Mouse (Mus musculus): ENCODE data around the gene Pcsk5. TPM values are rescaled to one million over a fixed set of nuclear protein-coding genes. Genes with fewer than 3 reads are reported as not detected.

Gene Pcsk5
- polyA plus RNA-seq, 1 experiment, result 5.0 TPM

DNA sequence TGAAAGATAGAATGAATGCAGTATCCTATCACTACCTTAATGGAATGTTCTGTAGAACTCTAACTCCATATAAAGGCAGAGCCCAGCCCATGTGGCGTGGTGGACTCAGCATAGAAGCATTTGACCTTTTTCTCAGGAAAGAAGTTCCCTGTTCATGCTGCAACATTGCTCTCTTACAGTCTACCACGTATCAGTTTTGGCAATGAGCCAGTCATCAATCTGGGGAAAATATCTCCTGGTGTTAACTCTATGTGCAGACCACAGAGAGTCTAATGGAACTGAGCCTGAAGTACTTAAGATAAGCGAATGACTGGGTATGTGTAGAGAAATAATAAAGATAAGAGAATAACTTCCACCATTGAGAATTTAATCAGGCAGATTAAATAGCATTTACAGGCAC lies 270.2 kb downstream of the Pcsk5 start:
- Histone ChIP-seq H3K27ac (ENCODE audit: insufficient read depth, low read length) (no peak overlapping the region), H3K4me3 (ENCODE audit: insufficient read depth, low read length) (no peak overlapping the region), H3K4me1 (ENCODE audit: control insufficient read depth, insufficient read depth, low read length) (no peaks in the 10 kb centered on the region)
- TF ChIP-seq POLR2A (IDR thresholded peaks at IDR 0.05; ENCODE audit: extremely low read depth, insufficient read depth, low read length), result no peak
- no peak for TF ChIP-seq CTCF (IDR thresholded peaks at IDR 0.05; ENCODE audit: extremely low read depth, insufficient read depth, low read length)

DNA sequence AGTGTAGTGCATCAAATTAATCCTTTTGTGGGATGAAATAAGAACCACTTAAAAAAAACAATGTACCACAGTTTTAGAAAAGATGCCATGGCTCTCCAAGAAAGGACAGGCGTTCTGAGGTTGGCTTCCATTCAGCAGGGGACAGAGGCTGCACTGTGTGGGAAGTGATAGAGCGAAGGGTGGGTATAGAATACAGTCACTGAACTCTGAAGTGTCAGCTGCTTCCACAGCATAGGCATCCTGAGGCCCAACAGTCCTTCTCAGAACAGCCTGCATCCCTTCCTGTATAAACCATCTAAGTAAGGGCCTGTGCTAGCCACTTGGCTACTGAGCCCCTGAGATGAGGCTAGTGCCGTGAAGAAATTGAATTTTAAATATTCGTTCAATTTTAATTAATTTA lies 271.3 kb downstream of the Pcsk5 start:
- TF ChIP-seq CTCF (IDR thresholded peaks at IDR 0.05; ENCODE audit: extremely low read depth, insufficient read depth, low read length) (no peak), POLR2A (IDR thresholded peaks at IDR 0.05; ENCODE audit: extremely low read depth, insufficient read depth, low read length) (no peak)
- Histone ChIP-seq H3K4me3 (ENCODE audit: insufficient read depth, low read length) (no peak overlapping the region), H3K4me1 (ENCODE audit: control insufficient read depth, insufficient read depth, low read length) (no peaks in the 10 kb centered on the region), H3K27ac (ENCODE audit: insufficient read depth, low read length) (no peak overlapping the region)

DNA sequence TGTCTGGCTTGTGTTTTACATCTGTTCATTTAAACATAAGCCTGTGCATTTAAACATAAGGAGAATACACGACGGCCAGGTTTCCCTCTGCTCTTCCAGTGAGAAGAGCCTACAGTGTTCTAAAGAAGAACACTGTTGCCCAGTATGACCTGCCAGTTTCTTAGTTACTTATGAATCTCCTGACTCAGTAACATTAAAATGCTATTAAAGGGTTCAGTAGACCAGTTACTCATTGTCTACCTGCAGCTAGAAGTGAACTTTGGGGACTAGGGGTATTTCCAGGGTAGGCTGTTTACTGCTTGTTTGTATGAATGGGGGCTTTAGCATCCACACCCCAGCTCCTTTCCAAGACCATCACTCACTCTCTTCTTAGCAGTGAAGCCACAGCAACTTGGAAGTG lies 278.7 kb downstream of the Pcsk5 start:
- H3K4me3 ChIP-seq (ENCODE audit: insufficient read depth, low read length), result no peak overlapping the region
- no peak for TF ChIP-seq POLR2A (IDR thresholded peaks at IDR 0.05; ENCODE audit: extremely low read depth, insufficient read depth, low read length)
- TF ChIP-seq CTCF (IDR thresholded peaks at IDR 0.05; ENCODE audit: extremely low read depth, insufficient read depth, low read length), result no peak
- H3K4me1 ChIP-seq (ENCODE audit: control insufficient read depth, insufficient read depth, low read length), result no peaks in the 10 kb centered on the region
- H3K27ac ChIP-seq (ENCODE audit: insufficient read depth, low read length), result no peak overlapping the region

DNA sequence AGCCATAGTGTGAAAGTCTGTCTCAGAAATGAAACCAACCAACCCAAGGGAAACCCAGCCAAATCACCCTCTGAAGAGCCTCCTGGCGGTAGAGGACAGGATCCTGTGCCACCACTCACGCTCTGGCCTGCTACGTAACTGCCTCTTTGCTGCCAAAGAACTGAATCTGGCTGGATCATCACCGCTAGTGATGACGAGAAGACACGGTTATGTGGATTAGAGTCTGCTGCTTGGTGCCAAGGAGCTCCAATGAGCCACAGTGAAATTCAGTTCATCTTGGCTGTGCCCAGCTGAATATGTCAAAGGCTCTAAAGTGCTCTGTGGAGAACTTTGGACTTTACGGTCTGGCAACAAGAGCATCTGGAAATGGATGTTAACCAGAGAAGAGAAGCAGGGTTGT lies 282.3 kb downstream of the Pcsk5 start:
- H3K27ac ChIP-seq (ENCODE audit: insufficient read depth, low read length), result no peak overlapping the region
- no peak for TF ChIP-seq CTCF (IDR thresholded peaks at IDR 0.05; ENCODE audit: extremely low read depth, insufficient read depth, low read length)
- no peaks in the 10 kb centered on the region for H3K4me1 ChIP-seq (ENCODE audit: control insufficient read depth, insufficient read depth, low read length)
- no peak overlapping the region for H3K4me3 ChIP-seq (ENCODE audit: insufficient read depth, low read length)

- H3K4me3 ChIP-seq (ENCODE audit: insufficient read depth, low read length), result no peak overlapping the region
- no peaks in the 10 kb centered on the region for H3K4me1 ChIP-seq (ENCODE audit: control insufficient read depth, insufficient read depth, low read length)
- TF ChIP-seq POLR2A (IDR thresholded peaks at IDR 0.05; ENCODE audit: extremely low read depth, insufficient read depth, low read length) (no peak), CTCF (IDR thresholded peaks at IDR 0.05; ENCODE audit: extremely low read depth, insufficient read depth, low read length) (no peak)
- no peak overlapping the region for H3K27ac ChIP-seq (ENCODE audit: insufficient read depth, low read length)
Measured at GRCm38 (mm10) chr19:17554571-17554970, 282.9 kb downstream of the Pcsk5 start.

DNA sequence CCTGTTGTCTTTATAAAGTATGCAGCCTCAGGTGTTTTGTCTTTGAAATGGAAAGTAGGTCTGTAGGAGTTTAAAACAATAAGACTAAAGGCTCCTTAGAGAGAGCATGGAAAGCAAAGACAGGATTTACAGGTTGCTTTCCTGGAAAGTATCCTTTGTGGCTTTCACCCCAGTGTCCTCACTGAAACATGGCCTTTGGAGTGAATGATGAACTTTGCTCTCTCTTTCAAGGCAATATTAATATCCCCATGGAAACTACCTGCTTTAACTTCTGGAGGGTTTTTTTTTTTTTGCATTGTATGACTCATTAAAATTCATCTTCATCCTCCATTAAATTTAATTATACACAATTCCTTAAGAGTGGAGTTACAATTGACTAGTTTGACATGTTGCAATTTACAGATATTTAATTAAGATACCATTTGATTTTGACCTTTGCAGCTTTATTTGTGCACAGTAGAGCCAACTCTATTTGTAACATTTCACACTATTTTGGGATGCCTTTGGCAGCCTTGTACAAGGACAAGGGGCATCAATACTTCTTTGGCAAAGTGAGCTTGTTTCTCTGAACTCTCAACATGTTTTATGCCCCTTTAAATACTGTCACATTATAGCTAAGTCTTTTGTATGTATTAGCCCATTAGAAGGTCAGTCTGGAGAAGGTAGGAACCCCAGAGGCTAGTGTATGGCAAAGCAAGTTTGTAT lies 283.9 kb downstream of the Pcsk5 start:
- H3K4me3 ChIP-seq (ENCODE audit: insufficient read depth, low read length), result no peak overlapping the region
- H3K27ac ChIP-seq (ENCODE audit: insufficient read depth, low read length), result no peak overlapping the region
- H3K4me1 ChIP-seq (ENCODE audit: control insufficient read depth, insufficient read depth, low read length), result no peaks in the 10 kb centered on the region
- no peak for TF ChIP-seq CTCF (IDR thresholded peaks at IDR 0.05; ENCODE audit: extremely low read depth, insufficient read depth, low read length)
- no peak for TF ChIP-seq POLR2A (IDR thresholded peaks at IDR 0.05; ENCODE audit: extremely low read depth, insufficient read depth, low read length)

DNA sequence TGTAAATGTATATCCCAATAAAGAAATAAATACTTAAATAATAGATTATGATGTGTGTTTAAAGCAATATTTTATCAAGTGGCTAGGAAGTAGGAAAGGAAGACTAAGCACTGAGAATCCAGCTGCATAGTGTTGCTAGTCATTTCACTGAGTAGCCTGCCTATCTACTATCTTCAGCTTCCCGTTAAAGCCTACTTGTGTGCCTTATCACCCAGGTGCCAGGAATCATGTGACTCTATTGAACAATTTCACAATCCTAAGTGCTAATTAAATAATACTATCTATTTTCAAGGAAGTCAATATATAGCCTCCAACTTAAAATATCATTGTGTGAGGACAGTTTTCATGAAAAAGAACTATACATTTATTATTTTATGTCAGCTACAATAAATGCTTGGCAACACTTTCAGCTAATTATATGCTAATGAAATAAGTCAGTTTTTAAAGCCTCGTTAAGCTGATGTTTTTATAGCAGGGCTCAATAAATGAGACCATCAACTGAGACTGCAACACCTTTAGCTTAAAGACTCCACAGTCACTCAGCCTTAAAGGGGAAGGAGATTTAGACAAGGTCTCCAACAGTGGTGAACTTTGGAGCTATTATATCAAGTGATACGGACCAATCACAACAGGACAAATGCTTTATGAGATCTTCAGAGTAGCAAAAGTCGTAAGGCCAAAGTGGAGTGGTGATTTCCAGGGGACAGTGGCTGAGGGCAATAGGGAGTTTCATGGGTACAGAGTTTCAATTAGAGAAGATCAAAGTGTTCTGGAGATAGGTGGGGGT lies 308.5 kb downstream of the Pcsk5 start:
- no peak overlapping the region for H3K4me3 ChIP-seq (ENCODE audit: insufficient read depth, low read length)
- no peak overlapping the region for H3K27ac ChIP-seq (ENCODE audit: insufficient read depth, low read length)
- H3K4me1 ChIP-seq (ENCODE audit: control insufficient read depth, insufficient read depth, low read length), result no peaks in the 10 kb centered on the region
- TF ChIP-seq POLR2A (IDR thresholded peaks at IDR 0.05; ENCODE audit: extremely low read depth, insufficient read depth, low read length) (no peak), CTCF (IDR thresholded peaks at IDR 0.05; ENCODE audit: extremely low read depth, insufficient read depth, low read length) (no peak)

DNA sequence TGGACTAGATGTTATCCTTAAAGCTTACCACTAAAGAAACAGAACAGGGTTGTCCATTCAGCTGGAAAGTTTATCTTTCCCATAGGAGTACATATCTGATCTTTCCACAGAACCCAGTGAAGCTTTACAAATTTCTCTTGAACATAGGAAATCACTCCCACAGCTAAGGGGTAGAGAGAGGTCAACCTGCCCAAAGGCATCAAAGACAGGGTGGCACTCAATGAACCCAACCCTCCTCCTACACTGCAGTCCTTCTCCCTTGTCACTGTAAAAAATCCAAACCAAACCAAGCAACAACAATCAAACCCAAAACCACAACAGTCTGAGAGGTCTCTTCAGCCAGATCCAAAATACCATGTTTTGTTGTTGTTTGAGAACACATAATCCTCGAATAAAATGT lies 311.9 kb downstream of the Pcsk5 start:
- H3K4me3 ChIP-seq (ENCODE audit: insufficient read depth, low read length), result no peak overlapping the region

DNA sequence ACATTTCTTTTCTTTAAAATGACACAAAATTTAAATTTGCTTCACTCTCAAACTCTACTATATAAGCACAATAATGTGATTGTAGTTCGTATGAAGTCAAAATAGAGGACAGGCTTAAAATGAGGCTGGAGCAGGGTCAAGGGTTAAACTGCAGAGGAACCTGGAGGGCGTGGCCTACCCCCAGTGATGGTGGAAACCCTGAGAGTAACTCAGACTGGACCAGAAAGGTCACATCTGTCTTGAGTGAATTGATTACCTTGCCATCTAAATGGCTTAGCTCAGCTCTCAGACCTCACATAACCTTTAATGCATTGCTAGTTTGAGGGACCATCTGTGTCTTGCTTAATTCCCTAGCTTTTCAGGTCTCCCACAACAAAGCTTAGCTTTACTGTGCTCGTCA lies 323.0 kb downstream of the Pcsk5 start:
- no peak overlapping the region for H3K27ac ChIP-seq (ENCODE audit: insufficient read depth, low read length)
- H3K4me3 ChIP-seq (ENCODE audit: insufficient read depth, low read length), result no peak overlapping the region
- H3K4me1 ChIP-seq (ENCODE audit: control insufficient read depth, insufficient read depth, low read length), result no peaks in the 10 kb centered on the region
- TF ChIP-seq POLR2A (IDR thresholded peaks at IDR 0.05; ENCODE audit: extremely low read depth, insufficient read depth, low read length), result no peak
- TF ChIP-seq CTCF (IDR thresholded peaks at IDR 0.05; ENCODE audit: extremely low read depth, insufficient read depth, low read length), result no peak

More for the DNA sequence above, 311.9 kb downstream of the Pcsk5 start:
- H3K27ac ChIP-seq (ENCODE audit: insufficient read depth, low read length), result no peak overlapping the region
- TF ChIP-seq POLR2A (IDR thresholded peaks at IDR 0.05; ENCODE audit: extremely low read depth, insufficient read depth, low read length) (no peak), CTCF (IDR thresholded peaks at IDR 0.05; ENCODE audit: extremely low read depth, insufficient read depth, low read length) (no peak)
- H3K4me1 ChIP-seq (ENCODE audit: control insufficient read depth, insufficient read depth, low read length), result no peaks in the 10 kb centered on the region

DNA sequence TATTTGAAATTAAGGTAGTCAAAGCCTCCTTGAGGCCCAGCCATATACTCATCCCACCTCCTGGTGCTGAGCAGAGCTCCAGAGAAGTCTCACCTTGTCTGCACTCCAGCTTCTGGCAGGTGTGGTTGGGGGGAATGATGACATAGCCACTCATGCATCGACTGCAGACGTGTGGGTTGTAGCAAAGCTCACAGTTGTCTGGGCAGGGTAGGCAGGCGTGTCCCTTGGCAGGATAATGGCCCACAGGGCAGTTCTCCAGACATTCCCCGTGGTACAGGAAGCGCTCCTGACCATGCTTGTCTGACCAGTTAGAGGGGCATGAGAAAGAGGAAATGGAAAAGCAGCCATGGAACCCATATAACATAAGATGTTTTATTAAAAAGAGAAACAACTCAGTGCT lies 326.1 kb downstream of the Pcsk5 start:
- no peak overlapping the region for H3K4me3 ChIP-seq (ENCODE audit: insufficient read depth, low read length)
- H3K4me1 ChIP-seq (ENCODE audit: control insufficient read depth, insufficient read depth, low read length), result no peaks in the 10 kb centered on the region
- TF ChIP-seq CTCF (IDR thresholded peaks at IDR 0.05; ENCODE audit: extremely low read depth, insufficient read depth, low read length) (no peak), POLR2A (IDR thresholded peaks at IDR 0.05; ENCODE audit: extremely low read depth, insufficient read depth, low read length) (no peak)
- H3K27ac ChIP-seq (ENCODE audit: insufficient read depth, low read length), result no peak overlapping the region

Data from cortical plate, adult 2 months (tissue).